Mouse (Mus musculus) stomach, postnatal 0 days (tissue): ENCODE results near the gene Myo6.

Experiments
- CTCF ChIP-seq: IDR thresholded peaks from 2 replicates; pipeline ENCODE4 v1.5.1; 2016; ENCODE audit warnings: antibody characterized with exemption, low read depth, mild to moderate bottlenecking, moderate library complexity
- EP300 ChIP-seq: optimal IDR thresholded peaks from 2 replicates; pipeline ENCODE3; 2016; ENCODE audit warnings: antibody characterized with exemption

DNA sequence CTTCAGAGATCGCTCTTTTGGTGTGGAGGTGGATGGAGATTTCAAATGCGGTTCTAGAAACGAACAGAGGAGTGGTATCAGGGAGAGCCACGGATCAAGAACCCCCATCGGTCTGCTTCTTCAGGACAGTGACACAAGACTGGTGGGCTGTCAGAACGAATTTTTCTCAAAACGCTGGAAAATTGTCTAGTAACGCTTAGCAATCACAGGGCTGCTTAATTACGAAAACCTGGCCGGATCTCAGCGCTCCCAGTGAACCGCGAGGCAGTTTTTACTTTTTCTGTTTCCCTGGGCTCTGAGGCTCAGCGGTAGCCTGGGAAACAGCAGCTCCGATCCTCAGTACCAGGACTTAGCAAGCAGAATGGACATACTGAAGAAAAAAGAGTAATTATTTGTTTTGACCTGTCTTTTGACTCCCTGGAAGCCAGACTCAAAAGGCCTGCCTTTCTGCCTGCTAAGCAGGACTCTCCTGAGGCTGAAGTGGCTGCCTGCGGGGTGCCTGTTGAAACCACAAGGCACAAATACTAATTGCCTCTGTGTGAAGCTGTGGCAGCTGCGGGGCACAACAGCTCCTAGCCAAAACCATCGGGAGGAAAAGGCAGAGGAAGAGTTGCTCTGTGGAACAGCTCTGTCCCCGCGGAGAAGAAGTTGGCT lies 187.0 kb downstream of the Myo6 start:
- no peak for TF ChIP-seq EP300
- no peak for TF ChIP-seq CTCF
